Mouse (Mus musculus): ENCODE results near the gene Fbxw8. TPM values are rescaled to one million over a fixed set of nuclear protein-coding genes. Genes with fewer than 3 reads are reported as not detected.

The Fbxw8 gene
- polyA plus RNA-seq (2017; shearing (Covaris generic)) = 1 to 10 TPM; 3.2 to 3.5 (median 3.3) TPM

GRCm38 (mm10) chr5:118154839-118155564 is at the start of gene Fbxw8:
TSS of gene Fbxw8 (minus strand) at chr5:118155464.
- ATAC-seq = peak; percentile 61

- no peak for ATAC-seq
Measured at GRCm38 (mm10) chr5:118204675-118205440, 49.6 kb upstream of the Fbxw8 start.

GRCm38 (mm10) chr5:118199670-118200069 is 44.4 kb upstream of the Fbxw8 start:
- ATAC-seq = no peak

GRCm38 (mm10) chr5:118197421-118197820 is 42.2 kb upstream of the Fbxw8 start:
- no peak for ATAC-seq

- ATAC-seq = no peak
Measured at GRCm38 (mm10) chr5:118192221-118192620, 37.0 kb upstream of the Fbxw8 start.

- ATAC-seq = no peak
Measured at GRCm38 (mm10) chr5:118190491-118190890, 35.2 kb upstream of the Fbxw8 start.

- ATAC-seq = no peak
Measured at GRCm38 (mm10) chr5:118188356-118188755, 33.1 kb upstream of the Fbxw8 start.

- no peak for ATAC-seq
Measured at GRCm38 (mm10) chr5:118186903-118187633, 31.8 kb upstream of the Fbxw8 start.

- ATAC-seq = no peak
Measured at GRCm38 (mm10) chr5:118177640-118178039, 22.4 kb upstream of the Fbxw8 start.

- no peak for ATAC-seq
Measured at GRCm38 (mm10) chr5:118175137-118175536, 19.9 kb upstream of the Fbxw8 start.

GRCm38 (mm10) chr5:118174310-118175009 is 19.2 kb upstream of the Fbxw8 start:
- ATAC-seq = no peak

GRCm38 (mm10) chr5:118172078-118172723 is 16.9 kb upstream of the Fbxw8 start:
- peak; percentile 74 for ATAC-seq

- no peak for ATAC-seq
Measured at GRCm38 (mm10) chr5:118171665-118172064, 16.4 kb upstream of the Fbxw8 start.

GRCm38 (mm10) chr5:118170888-118171529 is 15.7 kb upstream of the Fbxw8 start:
- ATAC-seq = peak; percentile 36

GRCm38 (mm10) chr5:118169222-118170221 is 14.3 kb upstream of the Fbxw8 start:
- ATAC-seq = no peak

- ATAC-seq = no peak
Measured at GRCm38 (mm10) chr5:118167561-118167995, 12.3 kb upstream of the Fbxw8 start.

GRCm38 (mm10) chr5:118165462-118165861 is 10.2 kb upstream of the Fbxw8 start:
- ATAC-seq = no peak

- ATAC-seq = no peak
Measured at GRCm38 (mm10) chr5:118164581-118164980, 9.3 kb upstream of the Fbxw8 start, which contains the start of gene Hrk. TSS of gene Hrk (plus strand) at chr5:118164648.

- ATAC-seq = no peak
Measured at GRCm38 (mm10) chr5:118160691-118161090, 5.4 kb upstream of the Fbxw8 start.

GRCm38 (mm10) chr5:118156976-118157375 is 1.7 kb upstream of the Fbxw8 start:
- ATAC-seq = no peak
